Mouse (Mus musculus) NIH3T3 (cell line): ENCODE measurements at regions not wholly inside any gene's neighbourhood (a gene's known extent, or its start where the extent isn't known, plus 50 kb on each side); places are given as distances from the start of the nearest gene placed in this dataset.

Experiments
- DNase-seq: peaks from one replicate; pipeline ENCODE4 v3.0.0-alpha.2; 2012; ENCODE audit warnings: low read depth

GRCm38 (mm10) chr13:63699624-63700023 is 115.4 kb upstream of the Ercc6l2 start:
- DNase-seq, result no peak

- peak; percentile 5 for DNase-seq
These were observed 114.3 kb upstream of the Ercc6l2 start for GRCm38 (mm10) chr13:63700747-63701146.

GRCm38 (mm10) chr13:63701199-63702175 is 113.6 kb upstream of the Ercc6l2 start:
- DNase-seq, result no peak

- no peak for DNase-seq
These were observed 106.5 kb upstream of the Ercc6l2 start for GRCm38 (mm10) chr13:63708567-63708966.

- no peak for DNase-seq
These were observed 101.9 kb upstream of the Ercc6l2 start for GRCm38 (mm10) chr13:63713137-63713536.

GRCm38 (mm10) chr13:63716498-63716897 is 98.5 kb upstream of the Ercc6l2 start:
- peak; percentile 50 for DNase-seq

GRCm38 (mm10) chr13:63717249-63717648 is 97.8 kb upstream of the Ercc6l2 start:
- no peak for DNase-seq

- no peak for DNase-seq
These were observed 96.3 kb upstream of the Ercc6l2 start for GRCm38 (mm10) chr13:63718782-63719181.

GRCm38 (mm10) chr13:63719351-63720207 is 95.5 kb upstream of the Ercc6l2 start:
- DNase-seq, result peak; percentile 64

- DNase-seq, result no peak
These were observed 94.4 kb upstream of the Ercc6l2 start for GRCm38 (mm10) chr13:63720610-63721009.

GRCm38 (mm10) chr13:63721011-63721625 is 93.9 kb upstream of the Ercc6l2 start:
- DNase-seq, result no peak

GRCm38 (mm10) chr13:63724293-63724692 is 90.7 kb upstream of the Ercc6l2 start:
- peak; percentile 47 for DNase-seq

GRCm38 (mm10) chr13:63724843-63725582 is 90.0 kb upstream of the Ercc6l2 start:
- DNase-seq, result no peak

GRCm38 (mm10) chr13:63726035-63726434 is 89.0 kb upstream of the Ercc6l2 start:
- no peak for DNase-seq

GRCm38 (mm10) chr13:63726509-63726908 is 88.5 kb upstream of the Ercc6l2 start:
- no peak for DNase-seq

GRCm38 (mm10) chr13:63735739-63736138 is 79.3 kb upstream of the Ercc6l2 start:
- DNase-seq, result peak; percentile 27

GRCm38 (mm10) chr13:63741879-63742278 is 73.2 kb upstream of the Ercc6l2 start:
- DNase-seq, result no peak

GRCm38 (mm10) chr13:63748788-63749187 is 66.3 kb upstream of the Ercc6l2 start:
- no peak for DNase-seq

- peak; percentile 94 for DNase-seq
These were observed 65.0 kb upstream of the Ercc6l2 start for GRCm38 (mm10) chr13:63749997-63750396.

- no peak for DNase-seq
These were observed 63.8 kb upstream of the Ercc6l2 start for GRCm38 (mm10) chr13:63751196-63751595.

GRCm38 (mm10) chr13:63757061-63757460 is 58.0 kb upstream of the Ercc6l2 start:
- DNase-seq, result no peak
